Mouse (Mus musculus): Measurements from ENCODE around the gene Eps15. TPM values are rescaled to one million over a fixed set of nuclear protein-coding genes. Genes with fewer than 3 reads are reported as not detected.

Gene Eps15
- polyA plus RNA-seq (2014; fragmentation: Illumina TruSeq; extraction: RNeasy Lipid Tissue Mini Kit (QIAGEN cat#74804); ENCODE audit: low read depth, low replicate concordance), result 37.9 TPM

GRCm38 (mm10) chr4:109279689-109280458, at the start of gene Eps15:
Gene Eps15 (plus strand): TSS chr4:109280268.

GRCm38 (mm10) chr4:109234185-109234584, 45.9 kb upstream of the Eps15 start, which contains the start of gene Calr4:
Gene Calr4 (plus strand): TSS chr4:109234485.

GRCm38 (mm10) chr4:109406486-109407175, 126.6 kb downstream of the Eps15 start, which contains the start of gene Ttc39a:
Gene Ttc39a (plus strand): TSS chr4:109406623.

Other genes with a start within 250 kb of the Eps15 start
- 78.9 TPM for gene Osbpl9, start 78.0 kb upstream of the Eps15 start, polyA plus RNA-seq (2014; fragmentation: Illumina TruSeq; extraction: RNeasy Lipid Tissue Mini Kit (QIAGEN cat#74804); ENCODE audit: low read depth, low replicate concordance)
- gene Calr4, start 45.8 kb upstream of the Eps15 start, polyA plus RNA-seq (2014; fragmentation: Illumina TruSeq; extraction: RNeasy Lipid Tissue Mini Kit (QIAGEN cat#74804); ENCODE audit: low read depth, low replicate concordance), result 0.96 TPM
- gene Ttc39a, start 126.4 kb downstream of the Eps15 start, polyA plus RNA-seq (2014; fragmentation: Illumina TruSeq; extraction: RNeasy Lipid Tissue Mini Kit (QIAGEN cat#74804); ENCODE audit: low read depth, low replicate concordance), result 17.5 TPM
- gene Rnf11, start 204.5 kb downstream of the Eps15 start, polyA plus RNA-seq (2014; fragmentation: Illumina TruSeq; extraction: RNeasy Lipid Tissue Mini Kit (QIAGEN cat#74804); ENCODE audit: low read depth, low replicate concordance), result 142 TPM